Mouse (Mus musculus): Measurements from ENCODE around the gene Diras1.

DNA sequence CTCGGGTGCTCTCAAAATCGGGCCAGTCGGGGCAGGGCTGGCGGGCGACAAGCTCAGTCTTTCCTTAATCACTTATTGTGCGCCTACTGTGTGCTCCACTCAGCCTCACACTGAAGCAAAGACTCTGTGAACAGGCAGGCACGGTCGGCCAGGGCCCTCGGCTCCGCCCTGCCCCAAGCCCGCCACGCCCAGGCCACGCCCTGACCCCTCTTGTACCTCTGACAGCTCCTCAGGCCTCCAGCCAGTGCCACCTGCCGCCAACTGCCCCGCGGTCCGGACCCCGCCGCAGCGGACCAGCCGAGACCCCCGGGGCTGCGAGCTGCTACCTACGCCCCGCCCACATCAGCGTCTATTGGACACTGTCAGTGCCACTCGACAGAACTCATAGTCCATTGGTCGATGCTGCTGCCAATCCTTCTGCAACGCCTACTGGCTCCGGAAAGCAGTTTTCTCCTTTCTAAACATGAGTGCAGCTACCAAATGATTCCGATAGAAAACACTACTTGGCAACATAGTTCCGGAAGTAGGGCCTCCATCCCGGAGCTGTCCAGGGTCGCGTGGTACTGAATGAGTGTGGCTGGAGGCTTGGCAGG is 11.6 kb upstream of the Diras1 start, which contains the start of gene Slc39a3:
- TF ChIP-seq CTCF (IDR thresholded peaks at IDR 0.05; ENCODE audit: low read depth): no peak; the same call in 1 of the 2 replicates
- peak; percentile 90 for TF ChIP-seq EP300 (optimal IDR thresholded peaks at IDR 0.05)
